Mouse (Mus musculus): ENCODE measurements around the gene Gnai1.

- TF ChIP-seq CTCF (conservative IDR thresholded peaks at IDR 0.05; ENCODE audit: low read length) (no peak), POU5F1 (IDR thresholded peaks at IDR 0.05; ENCODE audit: borderline replicate concordance, low read length) (no peak), NANOG (IDR thresholded peaks at IDR 0.05; ENCODE audit: borderline replicate concordance, low read length) (no peak)
These were observed 141.9 kb downstream of the Gnai1 start for GRCm38 (mm10) chr5:18218292-18218691.

Data from E14TG2a.4 (cell line).